Mouse (Mus musculus) CH12.LX (cell line): ENCODE measurements around the gene Lima1. TPM values are rescaled to one million over a fixed set of nuclear protein-coding genes. Genes with fewer than 3 reads are reported as not detected.

ENCODE experiments used
- DNase-seq: peaks from one replicate; pipeline ENCODE4 v3.0.0-alpha.2; 2013; ENCODE audit errors: extremely low read depth
- H3K27ac ChIP-seq: 2 replicates; pipeline ENCODE4 v1.5.1; 2012; ENCODE audit warnings: low read depth, mild to moderate bottlenecking, control low read depth, moderate library complexity; ENCODE audit not compliant: insufficient read depth
- H3K27me3 ChIP-seq: replicated peaks from 2 replicates; pipeline ENCODE3; 2012; ENCODE audit warnings: inconsistent platforms
- H3K36me3 ChIP-seq, 2 experiments: replicated peaks in 1 of 2; 2 replicates each; pipeline versions ENCODE3 to v1.6.1; 2012; ENCODE audit warnings: inconsistent platforms in 1 of 2, low read length in 1 of 2, mild to moderate bottlenecking in 1 of 2, mixed read lengths in 1 of 2, moderate library complexity in 1 of 2; ENCODE audit not compliant: control insufficient read depth in 1 of 2, insufficient read depth in 1 of 2
- H3K4me1 ChIP-seq, 2 experiments: 2 replicates each; pipeline ENCODE4 v1.6.1; 2012; ENCODE audit warnings: inconsistent platforms in 1 of 2, moderate library complexity in 1 of 2; ENCODE audit not compliant: insufficient read depth in 2 of 2, control insufficient read depth in 1 of 2
- H3K4me2 ChIP-seq: 2 replicates; pipeline ENCODE4 v1.6.1; 2012; ENCODE audit warnings: low read depth, mild to moderate bottlenecking, control low read depth; ENCODE audit not compliant: poor library complexity, insufficient read depth, severe bottlenecking
- H3K4me3 ChIP-seq, 3 experiments: fragments of 150-350 bp in 1 of 3; sonication (generic) in 1 of 3; replicated peaks in 1 of 3; 2 replicates each; pipeline versions ENCODE3 to v1.5.1; 2011 to 2012; ENCODE audit warnings: low read depth in 2 of 3, low read length in 2 of 3, mild to moderate bottlenecking in 2 of 3, moderate library complexity in 2 of 3, control low read depth in 1 of 3, improper control_type of control experiment in 1 of 3, inconsistent platforms in 1 of 3, mixed read lengths in 1 of 3; ENCODE audit not compliant: poor library complexity in 1 of 3
- H3K79me2 ChIP-seq: replicated peaks from 2 replicates; pipeline ENCODE4 v1.6.1; 2012; ENCODE audit warnings: mild to moderate bottlenecking, moderate library complexity; ENCODE audit not compliant: control insufficient read depth, poor library complexity, insufficient read depth, severe bottlenecking; ENCODE audit errors: extremely low read depth
- H3K9ac ChIP-seq: 2 replicates; pipeline ENCODE4 v1.6.1; 2012; ENCODE audit warnings: low read depth, mild to moderate bottlenecking, control low read depth, moderate library complexity; ENCODE audit not compliant: insufficient read depth
- H3K9me3 ChIP-seq: replicated peaks from 2 replicates; pipeline ENCODE3; 2012; ENCODE audit warnings: low read length, inconsistent platforms, mixed read lengths
- BHLHE40 ChIP-seq: IDR thresholded peaks from 2 replicates; pipeline ENCODE4 v1.6.1; 2011; ENCODE audit warnings: mild to moderate bottlenecking, low read depth, low read length, improper control_type of control experiment
- CTCF ChIP-seq, 2 experiments: IDR thresholded peaks in 1 of 2; conservative IDR thresholded peaks in 1 of 2; 2 replicates each; pipeline ENCODE4 v1.5.1; 2011 to 2012; ENCODE audit warnings: low read depth in 2 of 2, low read length in 2 of 2, improper control_type of control experiment in 1 of 2, inconsistent platforms in 1 of 2, mild to moderate bottlenecking in 1 of 2, moderate library complexity in 1 of 2
- ETS1 ChIP-seq: conservative IDR thresholded peaks from 2 replicates; pipeline ENCODE4 v1.6.1; 2012; ENCODE audit warnings: low read depth, mild to moderate bottlenecking, inconsistent platforms, low read length, improper control_type of control experiment, moderate library complexity
- GABPA ChIP-seq: IDR thresholded peaks from 2 replicates; pipeline ENCODE4 v1.6.1; 2012; ENCODE audit warnings: low read depth, low read length, improper control_type of control experiment, inconsistent platforms; ENCODE audit not compliant: insufficient replicate concordance
- MAZ ChIP-seq: IDR thresholded peaks from 2 replicates; pipeline ENCODE4 v1.6.1; 2012; ENCODE audit warnings: low read depth, mild to moderate bottlenecking, inconsistent platforms, low read length, improper control_type of control experiment, moderate library complexity
- MEF2A ChIP-seq: IDR thresholded peaks from 2 replicates; pipeline ENCODE4 v1.6.1; 2014; ENCODE audit warnings: low read depth, mild to moderate bottlenecking, inconsistent platforms, low read length, improper control_type of control experiment, borderline replicate concordance
- MYC ChIP-seq: IDR thresholded peaks from 2 replicates; pipeline ENCODE4 v1.6.1; 2011; ENCODE audit warnings: low read depth, mild to moderate bottlenecking, improper control_type of control experiment, low read length
- NELFE ChIP-seq: IDR thresholded peaks from 2 replicates; pipeline ENCODE4 v1.6.1; 2011; ENCODE audit warnings: low read depth, low read length, improper control_type of control experiment
- NRF1 ChIP-seq: IDR thresholded peaks from 2 replicates; pipeline ENCODE4 v1.6.1; 2014; ENCODE audit warnings: low read depth, mild to moderate bottlenecking, inconsistent platforms, low read length, improper control_type of control experiment, moderate library complexity
- PAX5 ChIP-seq: IDR thresholded peaks from 2 replicates; pipeline ENCODE4 v1.6.1; 2012; ENCODE audit warnings: low read length, inconsistent platforms, mixed read lengths
- POLR2A ChIP-seq: IDR thresholded peaks from 2 replicates; pipeline ENCODE4 v1.6.1; 2011; ENCODE audit warnings: low read depth, mild to moderate bottlenecking, improper control_type of control experiment, low read length
- RAD21 ChIP-seq: IDR thresholded peaks from 2 replicates; pipeline ENCODE4 v1.6.1; 2011; ENCODE audit warnings: low read depth, mild to moderate bottlenecking, low read length, improper control_type of control experiment, moderate library complexity
- RCOR1 ChIP-seq: conservative IDR thresholded peaks from 2 replicates; pipeline ENCODE4 v1.6.1; 2012; ENCODE audit warnings: low read depth, mild to moderate bottlenecking, inconsistent platforms, low read length, improper control_type of control experiment
- SIN3A ChIP-seq: IDR thresholded peaks from 2 replicates; pipeline ENCODE4 v1.6.1; 2012; ENCODE audit warnings: low read length, improper control_type of control experiment, inconsistent platforms
- SMC3 ChIP-seq: IDR thresholded peaks from 2 replicates; pipeline ENCODE4 v1.6.1; 2011; ENCODE audit warnings: low read depth, low read length, improper control_type of control experiment
- USF1 ChIP-seq: IDR thresholded peaks from 2 replicates; pipeline ENCODE4 v1.6.1; 2014; ENCODE audit warnings: low read depth, mild to moderate bottlenecking, inconsistent platforms, low read length, improper control_type of control experiment
- ZC3H11A ChIP-seq: IDR thresholded peaks from 2 replicates; pipeline ENCODE4 v1.6.1; 2012; ENCODE audit warnings: low read depth, mild to moderate bottlenecking, inconsistent platforms, low read length, improper control_type of control experiment
- ZKSCAN1 ChIP-seq: IDR thresholded peaks from 2 replicates; pipeline ENCODE4 v1.6.1; 2012; ENCODE audit warnings: low read depth, inconsistent platforms, low read length, improper control_type of control experiment, borderline replicate concordance
- dilution Hi-C: fragments of 300-500 bp; cut with MboI; formaldehyde crosslinking; loops from 2 replicates; pipeline ENCODE4 v1.14.3; 2020; ENCODE audit warnings: low sequenced_read_pairs; ENCODE audit not compliant: extremely low pct_unique_long_range_greater_than_20kb, extremely low pct_ligation_motif_present
- in situ Hi-C: fragments of 300-500 bp; cut with MboI; formaldehyde crosslinking; loops from 3 replicates; pipeline ENCODE4 v1.14.3; 2019; ENCODE audit warnings: low sequenced_read_pairs, low pct_ligation_motif_present, low pct_unique_long_range_greater_than_20kb, mixed read lengths
- polyA plus RNA-seq: library from polyadenylated mRNA; unstranded; fragments of >175 nt; gene quantifications from 2 replicates; pipeline ENCODE4 v1.2.1, GENCODE M21; 2012; ENCODE audit warnings: low read depth; ENCODE audit not compliant: insufficient read length
- total RNA-seq, 2 experiments: library from RNA; depleted of rRNA; stranded (reverse); fragments of 300-350 nt in 1 of 2; fragments of >200 nt in 1 of 2; gene quantifications; 2 replicates each; pipeline ENCODE4 v1.2.3; 2012 to 2014

Lima1 gene
- total and polyA plus RNA-seq, 3 experiments: 10.3 to 26.9 (median 18.7) TPM

- H3K27me3 ChIP-seq: peaks cover 3% of the 10 kb centered on the region
- DNase-seq: no peak
- no peaks in the 10 kb centered on the region for H3K36me3 ChIP-seq
- no peak overlapping the region for H3K9ac ChIP-seq
- dilution Hi-C loops (no loop called here), in situ Hi-C loops (no loop called here)
- H3K4me2 ChIP-seq: no peak overlapping the region
- no peaks in the 10 kb centered on the region for H3K4me1 ChIP-seq
- no peak overlapping the region for H3K27ac ChIP-seq
- H3K4me3 ChIP-seq: no peak overlapping the region
- no peaks in the 10 kb centered on the region for H3K79me2 ChIP-seq
- no peak for TF ChIP-seq PAX5
- no peak for TF ChIP-seq BHLHE40
- TF ChIP-seq POLR2A: no peak
- no peak for TF ChIP-seq NRF1
- peaks cover 9% of the 10 kb centered on the region for H3K9me3 ChIP-seq
These were observed 9.7 kb downstream of the Lima1 start for GRCm38 (mm10) chr15:99865494-99865941.

- H3K27me3 ChIP-seq: peaks cover 3% of the 10 kb centered on the region
- dilution Hi-C loops: no loop called here
- H3K27ac ChIP-seq: no peak overlapping the region
- no peak for TF ChIP-seq GABPA
- no peak for TF ChIP-seq MYC
- no peak for TF ChIP-seq NRF1
- no peak for TF ChIP-seq MAZ
- TF ChIP-seq ZC3H11A: no peak
- no peak for TF ChIP-seq RCOR1
- no peak for TF ChIP-seq SIN3A
- TF ChIP-seq USF1: no peak
- no peak for TF ChIP-seq MEF2A
- TF ChIP-seq BHLHE40: no peak
- no peak for TF ChIP-seq ZKSCAN1
- no peak overlapping the region for H3K9ac ChIP-seq
- H3K4me3 ChIP-seq: no peak overlapping the region
- no peaks in the 10 kb centered on the region for H3K4me1 ChIP-seq
- peaks cover 9% of the 10 kb centered on the region for H3K9me3 ChIP-seq
- no peak for DNase-seq
- H3K79me2 ChIP-seq: no peaks in the 10 kb centered on the region
- in situ Hi-C loops: no loop called here
- no peak overlapping the region for H3K4me2 ChIP-seq
- H3K36me3 ChIP-seq: no peaks in the 10 kb centered on the region
These were observed 10.2 kb downstream of the Lima1 start for GRCm38 (mm10) chr15:99865046-99865445.

- dilution Hi-C loops (no loop called here), in situ Hi-C loops (no loop called here)
- no peak overlapping the region for H3K4me2 ChIP-seq
- TF ChIP-seq CTCF (conservative IDR thresholded peaks at IDR 0.05 in 1 of 2, IDR thresholded peaks at IDR 0.05 in 1 of 2; ENCODE audit: low read depth in 2 of 2, low read length in 2 of 2) (peak; percentile 19 to 48; a peak in 1 of 4 replicates), SMC3 (peak; percentile 24; the same call in 1 of the 2 replicates), ZC3H11A (no peak), NRF1 (no peak), NELFE (no peak), ETS1 (no peak), RAD21 (peak; percentile 36)
- peaks cover 9% of the 10 kb centered on the region for H3K9me3 ChIP-seq
- no peaks in the 10 kb centered on the region for H3K4me1 ChIP-seq
- H3K27ac ChIP-seq: no peak overlapping the region
- peaks cover 3% of the 10 kb centered on the region for H3K27me3 ChIP-seq
- H3K36me3 ChIP-seq: no peaks in the 10 kb centered on the region
- H3K79me2 ChIP-seq: no peaks in the 10 kb centered on the region
- DNase-seq: peak; percentile 22
- no peak overlapping the region for H3K4me3 ChIP-seq
- H3K9ac ChIP-seq: no peak overlapping the region
These were observed 11.5 kb downstream of the Lima1 start for GRCm38 (mm10) chr15:99863786-99864185.
